Mouse (Mus musculus) common myeloid progenitor, adult 5-6 weeks (primary cell): ENCODE measurements around the gene Susd6. TPM values are rescaled to one million over a fixed set of nuclear protein-coding genes. Genes with fewer than 3 reads are reported as not detected.
A peak's percentile ranks its signal among the peaks of the same experiment; 100 is the strongest.
"Not testable (repeated sequence)": the region's sequence is repeated elsewhere in the genome, so short reads cannot be mapped to it uniquely, and the experiment has no call there.

Experiments used
- ATAC-seq: replicated peaks from 2 replicates; pipeline ENCODE4 v1.8.0; 2016; ENCODE audit warnings: low read depth, mild to moderate bottlenecking, moderate TSS enrichment, inconsistent platforms; ENCODE audit not compliant: poor library complexity, severe bottlenecking
- total RNA-seq: library from RNA; stranded (forward); fragments of 200-1000, 187-1606 nt; gene quantifications from 2 replicates; pipeline ENCODE4 v1.2.3, GENCODE M21; 2017

The Susd6 gene
- total RNA-seq, 1 experiment from 2014 or later = 22.4 TPM

DNA sequence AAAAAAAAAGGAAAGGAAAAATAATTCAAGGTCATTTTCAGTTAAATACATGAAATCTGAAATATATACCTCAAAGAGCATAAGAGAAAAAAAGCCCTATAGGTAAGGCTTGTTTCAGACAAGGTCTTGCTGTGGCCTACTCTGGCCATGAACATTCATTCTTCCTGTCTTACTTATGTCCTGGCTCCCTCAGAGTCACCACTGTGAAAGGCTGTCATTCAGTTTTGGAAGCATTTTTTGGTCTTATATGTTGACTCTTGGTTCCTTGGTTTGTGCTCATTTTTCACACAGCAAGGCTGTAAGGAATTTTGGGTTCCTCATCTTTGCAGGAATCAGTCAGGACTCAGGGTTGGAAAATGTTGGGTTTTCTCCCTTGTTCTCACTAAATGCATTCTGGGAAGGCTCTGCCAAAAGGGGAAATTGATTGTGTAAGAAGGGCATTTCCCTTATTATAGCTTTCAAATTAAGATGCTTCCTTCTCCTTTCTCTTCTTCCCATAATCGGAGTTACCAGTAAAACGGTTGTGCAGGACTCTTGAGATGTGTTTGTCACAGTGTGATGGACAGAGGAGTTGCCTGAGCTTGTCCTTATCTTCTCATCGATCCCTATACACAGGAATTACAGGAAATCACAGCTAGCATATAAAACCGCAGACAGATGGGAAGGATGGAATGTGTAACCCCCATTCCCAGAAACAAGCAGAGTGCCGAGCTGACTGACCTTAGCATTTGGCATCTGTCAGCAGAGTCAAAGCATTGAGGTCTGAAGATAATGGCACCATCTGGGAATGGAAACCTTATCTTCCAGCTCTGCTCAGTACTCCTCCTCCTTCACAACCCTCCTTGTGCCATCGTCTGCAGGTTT, 21.6 kb downstream of the Susd6 start:
- peak; percentile 21; the same call in 1 of the 2 replicates for ATAC-seq

DNA sequence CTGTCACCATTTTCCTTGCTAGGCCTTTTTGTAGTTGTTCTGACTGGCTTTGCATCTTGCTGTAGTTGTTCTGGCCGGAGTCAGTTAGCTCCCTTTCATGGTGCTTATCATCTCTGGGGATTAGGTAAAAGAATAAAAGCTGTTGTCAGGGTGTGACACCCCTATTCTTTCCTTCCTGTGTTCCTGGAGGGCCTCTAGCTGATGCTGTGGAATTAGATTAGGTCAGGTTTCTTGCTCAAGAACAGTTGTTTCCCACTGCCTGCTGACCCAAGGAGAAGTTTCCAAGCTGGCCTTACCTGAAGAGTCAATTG, 22.2 kb downstream of the Susd6 start:
- no peak for ATAC-seq

DNA sequence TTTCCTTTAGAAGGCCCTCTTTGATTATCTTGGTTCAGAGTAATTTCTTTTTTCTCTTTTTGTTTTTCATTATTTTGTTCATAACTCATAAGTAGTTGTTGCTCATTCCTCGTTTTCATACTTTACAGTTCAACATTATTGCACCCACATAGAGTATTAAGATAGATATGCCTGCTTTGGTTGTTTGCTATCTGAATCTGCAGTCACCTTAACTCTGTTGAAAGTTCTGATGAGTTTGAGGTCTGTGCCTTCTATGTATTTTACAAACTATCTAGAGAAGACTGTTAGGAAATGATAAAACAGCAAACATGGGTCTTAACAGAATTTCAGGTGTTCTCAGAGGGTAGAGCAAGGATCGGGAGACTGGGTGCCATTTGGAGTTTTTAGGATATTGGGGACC, 23.1 kb downstream of the Susd6 start:
- no peak for ATAC-seq

DNA sequence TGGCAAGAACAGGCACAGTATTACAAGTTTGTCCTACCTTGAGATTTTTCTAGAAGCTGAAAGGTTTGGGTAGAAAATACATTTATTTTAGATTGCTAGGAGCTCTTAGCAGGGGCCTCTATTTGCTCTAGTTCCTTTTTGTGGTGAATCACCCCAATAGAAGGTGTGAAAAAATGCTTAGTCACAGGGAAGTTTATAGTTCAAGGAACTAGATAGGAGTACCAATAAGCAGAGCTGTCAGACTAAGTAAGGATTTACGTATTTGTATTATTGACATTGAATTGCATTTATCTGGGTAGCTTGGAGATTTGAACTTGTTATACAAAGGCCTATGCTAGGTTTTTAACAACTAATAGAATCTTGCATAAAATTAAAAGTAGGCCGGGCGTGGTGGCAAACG, 23.6 kb downstream of the Susd6 start:
- peak; percentile 34; the same call in 1 of the 2 replicates for ATAC-seq

DNA sequence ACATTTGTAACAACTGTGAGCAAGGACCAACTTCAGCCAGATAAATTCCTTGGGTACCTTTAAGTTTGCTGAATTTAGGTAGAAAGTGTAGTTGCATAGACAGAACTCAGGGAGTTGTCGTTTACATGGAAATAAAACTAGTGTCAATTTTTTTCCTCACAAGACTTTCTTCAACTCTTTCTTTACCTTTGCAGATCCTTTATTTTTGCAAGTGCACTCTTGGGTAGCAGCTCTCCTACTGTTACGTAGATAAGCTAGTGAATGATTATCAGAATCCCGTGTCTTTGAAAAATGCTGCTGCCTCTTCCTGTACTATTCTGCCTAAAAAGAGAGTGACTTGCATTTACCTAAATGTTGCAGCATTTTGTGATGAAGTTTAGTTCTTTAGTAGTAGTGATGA, 24.2 kb downstream of the Susd6 start:
- ATAC-seq = no peak

DNA sequence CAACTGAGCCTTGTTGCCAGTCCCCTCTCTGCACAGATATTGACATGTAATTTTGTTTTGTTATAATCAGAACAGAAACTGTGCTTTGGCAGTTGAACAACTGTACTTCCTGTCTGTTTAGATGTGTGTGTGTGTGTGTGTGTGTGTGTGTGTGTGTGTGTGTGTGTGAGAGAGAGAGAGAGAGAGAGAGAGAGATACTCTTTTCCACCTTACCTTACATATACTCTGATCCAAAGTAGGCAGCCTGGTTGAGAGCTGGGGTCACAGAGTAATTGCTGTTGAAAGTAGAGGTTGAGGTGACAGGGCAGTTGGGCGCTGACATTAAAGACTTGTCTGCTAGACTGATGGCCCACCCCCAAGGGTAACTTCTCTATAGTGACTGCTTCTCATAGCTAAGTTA, 25.0 kb downstream of the Susd6 start:
- 0 out of 2 replicates have a peak, but pooled peaks have one; percentile 17 for ATAC-seq

DNA sequence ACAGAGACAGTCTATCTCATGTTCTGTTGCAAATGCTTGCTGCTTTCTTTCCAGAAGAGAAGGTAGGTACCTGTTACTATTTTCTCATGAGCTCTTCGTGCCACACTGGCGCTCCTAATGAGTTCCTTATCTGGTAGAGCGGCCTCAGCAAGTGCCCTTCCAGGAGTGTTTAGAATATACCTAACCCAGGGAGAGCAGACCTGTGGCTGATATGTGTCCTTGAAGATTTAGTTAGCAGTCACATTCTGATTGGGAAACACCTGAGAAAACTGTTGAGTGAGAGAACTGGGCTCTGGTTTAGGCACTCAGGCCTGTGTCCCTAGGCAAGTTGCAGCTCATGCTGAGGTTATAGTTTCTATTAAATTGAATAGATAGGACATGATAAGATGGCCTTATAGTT, 25.6 kb downstream of the Susd6 start:
- ATAC-seq = no peak

DNA sequence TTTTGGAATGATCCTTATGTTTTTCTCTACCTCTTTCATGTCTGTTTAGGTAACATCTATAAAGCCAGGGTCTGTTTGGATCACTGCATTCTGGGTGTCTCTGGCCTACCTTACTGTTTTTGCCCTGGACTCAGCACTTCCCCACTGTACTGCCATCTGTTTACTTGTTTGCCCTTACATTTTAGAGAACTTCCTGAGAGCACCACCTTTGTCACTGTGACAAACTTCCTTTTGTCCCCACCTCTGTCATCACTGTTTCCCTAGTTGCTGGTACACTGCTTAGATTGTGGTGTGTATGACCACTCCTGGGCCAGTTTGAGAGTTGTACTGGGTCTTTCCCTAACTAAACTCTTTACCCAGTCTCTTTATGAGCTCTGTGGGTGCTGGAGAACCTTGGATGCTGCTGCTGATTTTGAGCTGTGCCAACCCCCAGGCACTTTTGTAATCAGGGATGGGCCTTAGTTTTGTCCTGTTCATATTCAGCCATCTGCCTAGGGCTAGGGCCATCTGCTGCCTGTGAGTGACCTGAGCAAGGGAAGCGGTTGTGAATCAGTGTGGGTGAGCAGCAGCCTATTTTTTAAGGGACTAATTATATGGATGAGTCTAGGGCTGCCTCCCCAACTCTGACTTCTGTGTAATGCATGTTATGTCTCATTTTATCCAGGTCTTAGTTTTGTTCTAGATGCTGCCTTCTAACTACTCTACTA, 26.2 kb downstream of the Susd6 start:
- peak; percentile 22; the same call in 1 of the 2 replicates for ATAC-seq

DNA sequence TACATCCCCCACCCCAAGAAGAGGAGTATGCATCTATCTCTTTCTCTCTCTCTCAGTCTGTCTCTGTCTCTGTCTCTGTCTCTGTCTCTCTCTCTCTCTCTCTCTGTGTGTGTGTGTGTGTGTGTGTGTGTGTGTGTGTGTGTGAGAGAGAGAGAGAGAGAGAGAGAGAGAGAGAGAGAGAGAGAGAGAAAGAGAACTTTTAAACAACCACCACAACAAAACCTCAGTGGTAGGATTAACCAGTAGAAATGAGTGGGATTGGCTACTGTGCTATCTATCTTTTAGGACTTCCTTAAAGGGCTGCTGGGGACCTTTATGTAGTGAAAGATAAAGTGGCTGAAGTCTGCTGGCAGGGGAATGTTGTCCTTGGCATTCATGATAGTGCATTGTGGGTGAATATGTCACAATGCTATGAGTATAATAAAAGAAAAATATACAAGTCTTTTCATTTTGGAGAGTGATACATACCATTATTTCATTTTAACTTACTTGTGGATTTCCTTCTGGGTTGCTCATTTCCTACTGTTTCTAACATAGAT, 27.5 kb downstream of the Susd6 start:
- ATAC-seq = peak; percentile 77

DNA sequence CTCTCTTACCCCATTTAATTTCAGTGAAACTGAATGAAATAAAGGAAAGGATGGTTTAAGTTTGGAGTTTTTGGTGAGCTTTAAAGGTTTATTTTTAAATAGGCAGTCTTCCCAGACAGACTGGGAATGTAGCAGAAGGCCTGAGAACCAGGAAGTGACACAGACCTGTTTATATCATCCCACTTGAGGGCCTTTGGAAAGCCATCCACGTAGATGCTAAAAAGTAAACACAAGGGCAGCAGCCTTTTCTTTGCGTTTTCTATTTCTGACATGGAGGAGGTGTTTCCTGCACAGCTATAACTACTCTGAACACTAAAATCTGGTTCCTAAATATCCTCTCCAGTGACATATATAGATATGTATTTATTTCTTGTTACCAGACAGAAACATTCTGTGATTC, 28.7 kb downstream of the Susd6 start:
- not testable (repeated sequence) for ATAC-seq

DNA sequence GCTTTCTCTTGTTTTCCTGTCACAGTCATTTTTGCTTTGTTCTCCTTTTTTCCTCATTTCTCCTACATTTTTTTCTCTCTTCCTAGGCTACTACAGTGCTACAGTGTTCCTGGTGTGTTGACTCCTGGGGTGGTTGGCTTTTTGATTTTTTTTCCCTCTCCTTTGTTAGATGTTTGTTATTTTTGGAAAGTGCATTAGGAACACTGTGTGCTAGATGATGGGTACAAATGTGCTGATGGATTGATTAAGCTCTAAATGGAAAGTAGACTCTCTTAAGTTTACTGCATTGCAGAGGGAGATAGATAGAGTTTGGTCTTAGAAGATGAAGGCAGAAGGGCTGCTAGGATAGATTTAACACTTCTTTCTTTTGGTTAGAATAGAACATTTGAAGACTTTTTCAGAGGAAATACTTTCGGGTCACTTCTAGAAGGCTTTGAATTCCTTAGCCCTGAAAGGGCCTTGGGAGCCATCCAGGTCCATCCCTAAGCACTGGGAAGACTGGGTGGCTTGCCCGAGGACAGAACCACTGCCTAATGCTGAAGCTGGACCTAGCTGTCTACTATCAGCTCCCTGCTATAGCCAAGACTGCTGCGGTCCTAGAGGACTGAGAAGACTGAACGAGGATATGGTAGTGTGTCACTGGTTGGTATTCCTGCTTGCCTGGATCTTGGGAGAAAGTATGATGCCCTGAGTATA, 31.1 kb downstream of the Susd6 start:
- ATAC-seq = no peak

DNA sequence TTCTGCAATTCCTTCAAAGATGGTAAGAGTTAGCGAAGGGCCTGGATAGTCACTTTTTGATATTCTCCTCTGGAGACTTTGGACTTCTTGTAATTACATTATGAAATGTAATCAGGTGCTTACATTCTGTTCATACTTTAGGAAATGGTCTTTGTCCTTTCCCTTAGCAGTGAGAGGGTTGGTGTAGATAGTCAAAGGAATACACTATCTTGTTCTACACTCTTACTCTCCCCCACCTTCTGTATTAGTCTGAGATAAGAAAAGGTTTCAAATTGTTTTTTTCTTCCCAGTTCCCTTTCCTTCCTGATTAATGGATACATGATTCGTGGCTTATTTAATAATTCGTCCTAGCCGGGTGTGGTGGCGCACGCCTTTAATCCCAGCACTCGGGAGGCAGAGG, 32.2 kb downstream of the Susd6 start:
- ATAC-seq = no peak

DNA sequence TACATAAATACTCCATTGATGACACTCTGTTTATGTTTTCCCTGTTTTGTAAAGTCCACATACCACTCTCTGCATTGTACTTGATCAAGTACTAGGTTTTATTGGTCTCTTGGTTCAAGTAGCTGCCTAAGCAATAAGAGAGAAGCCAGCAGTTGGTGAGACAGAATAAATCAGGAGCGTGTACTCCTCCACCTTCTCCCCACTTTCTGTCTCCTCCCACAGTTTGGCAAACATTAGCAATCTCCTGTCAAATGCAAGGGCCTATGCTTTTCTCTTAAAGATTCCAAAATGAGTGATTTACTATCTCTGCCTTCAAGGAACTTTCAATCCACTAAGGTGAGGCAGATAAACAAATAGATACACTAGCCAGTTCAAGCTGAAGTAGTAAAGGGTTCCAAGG, 33.9 kb downstream of the Susd6 start:
- no peak for ATAC-seq

DNA sequence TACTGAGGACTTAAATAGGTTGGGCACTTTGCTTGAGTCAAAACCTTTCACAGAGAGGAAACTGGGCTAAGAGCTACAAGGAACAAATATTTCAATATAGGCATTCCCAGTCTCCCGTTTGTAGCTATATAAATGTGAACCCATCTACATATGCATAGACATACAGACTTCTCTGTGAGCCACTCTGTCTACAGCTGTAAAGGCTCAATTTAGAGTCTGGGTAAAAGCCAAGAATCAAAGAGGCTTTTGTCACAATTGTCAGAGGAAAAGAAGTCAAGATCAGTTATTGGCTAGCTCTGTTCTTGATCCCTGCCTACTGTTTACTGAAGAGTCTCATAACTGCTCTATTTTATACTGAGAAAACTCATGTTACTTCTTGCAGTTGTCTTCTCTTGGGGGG, 36.1 kb downstream of the Susd6 start:
- no peak for ATAC-seq

DNA sequence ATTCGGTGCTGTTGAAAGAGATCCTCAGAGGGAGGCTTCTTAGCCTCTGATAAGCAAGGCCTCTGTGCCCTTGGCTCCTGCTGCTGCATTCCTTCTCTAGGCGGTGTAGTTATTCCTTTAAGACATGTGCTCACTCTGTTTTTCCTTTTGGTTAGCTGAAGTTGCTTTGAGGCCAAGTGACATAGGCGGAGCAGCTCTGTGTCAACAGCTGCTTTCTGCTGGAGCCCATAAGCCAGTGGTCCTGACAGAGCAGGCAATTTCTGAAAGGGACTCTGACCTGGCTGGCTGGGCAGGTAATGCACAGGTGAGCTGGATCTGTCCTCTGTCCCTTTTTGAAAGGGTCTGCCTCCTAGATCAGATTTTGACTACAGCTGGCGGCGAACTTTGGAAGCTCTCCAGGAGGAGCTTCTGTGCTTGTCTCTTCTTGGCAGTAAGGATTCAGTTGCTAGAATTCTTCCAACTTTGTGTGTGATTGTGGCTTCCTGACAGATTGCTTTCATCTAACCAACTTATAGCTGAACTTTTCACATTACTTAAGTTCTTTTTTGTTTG, 37.2 kb downstream of the Susd6 start:
- ATAC-seq = no peak

DNA sequence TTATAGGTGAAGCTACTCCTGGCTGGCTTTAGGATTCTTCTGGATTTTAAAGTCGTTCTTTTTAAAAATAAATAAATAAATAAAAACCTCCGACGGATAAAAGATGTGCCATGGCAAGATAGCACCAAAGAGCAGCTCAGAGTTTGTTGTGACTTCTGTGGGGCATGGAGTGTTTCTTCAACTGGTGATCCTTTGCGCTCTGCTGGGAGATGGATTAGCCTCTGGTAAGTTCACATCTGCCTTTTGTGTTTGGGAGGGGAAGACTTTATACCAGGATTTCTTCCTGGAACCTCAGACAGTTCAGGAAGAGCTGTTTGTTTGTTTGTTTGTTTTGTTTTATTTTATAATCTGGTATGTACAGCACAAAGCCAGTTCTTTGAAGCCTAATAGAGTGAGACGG, 37.7 kb downstream of the Susd6 start:
- ATAC-seq = no peak

DNA sequence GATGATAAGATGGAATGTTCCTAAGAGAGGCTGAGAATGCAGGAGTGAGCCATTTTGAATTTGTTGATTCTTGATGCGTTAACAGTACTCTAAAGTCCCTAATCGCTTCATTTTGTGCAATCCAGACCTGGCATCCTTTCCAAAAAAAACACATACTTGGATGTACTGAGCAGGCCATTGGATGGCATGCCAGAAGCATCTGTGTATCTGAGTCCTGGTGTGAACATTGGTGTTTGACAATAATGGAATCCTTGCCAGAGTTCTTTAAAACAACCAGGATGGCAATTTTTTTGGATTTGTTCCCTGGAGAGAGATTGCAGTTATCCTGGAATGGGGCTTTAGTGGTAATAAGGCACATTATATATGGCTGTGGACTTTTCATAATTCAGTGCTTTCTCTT, 38.6 kb downstream of the Susd6 start:
- no peak for ATAC-seq

DNA sequence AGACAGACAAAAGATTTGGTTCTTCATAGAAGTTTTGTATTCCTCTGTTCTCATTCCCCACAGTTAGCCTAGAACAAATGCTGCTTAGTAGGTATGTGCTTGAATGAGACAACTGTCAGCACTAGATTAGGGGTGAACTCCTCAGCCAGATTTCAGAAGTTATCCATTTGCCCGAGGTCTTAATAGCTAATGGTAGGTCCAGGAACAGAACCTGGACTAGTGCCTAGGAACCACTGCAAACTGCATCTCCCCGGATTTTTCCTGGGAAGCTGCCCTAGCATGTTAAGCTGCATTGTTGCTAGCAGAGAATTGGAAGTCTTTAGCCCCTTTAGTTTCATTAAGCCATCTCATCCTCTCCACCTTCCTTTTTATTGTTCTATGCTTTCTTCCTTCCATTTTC, 39.9 kb downstream of the Susd6 start:
- ATAC-seq = no peak

DNA sequence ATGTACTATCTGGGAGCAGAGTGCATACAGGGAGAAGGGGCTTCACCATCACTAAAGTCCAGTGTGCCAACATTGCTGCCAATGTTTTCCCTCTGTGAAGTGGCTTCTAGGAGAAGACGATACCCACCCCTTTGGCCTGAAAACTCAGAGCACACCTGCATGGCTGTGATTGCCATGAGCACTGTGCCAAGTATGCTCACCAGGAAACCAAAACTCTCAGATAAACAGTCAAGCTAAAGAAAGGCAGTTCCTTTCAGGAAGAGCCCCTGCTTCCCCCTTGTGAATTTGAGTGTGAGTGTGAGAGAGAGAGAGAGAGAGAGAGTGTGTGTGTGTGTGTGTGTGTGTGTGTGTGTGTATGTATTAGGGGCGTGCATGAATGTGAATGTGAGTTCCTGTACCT, 40.5 kb downstream of the Susd6 start:
- ATAC-seq = peak; percentile 22; the same call in 1 of the 2 replicates

DNA sequence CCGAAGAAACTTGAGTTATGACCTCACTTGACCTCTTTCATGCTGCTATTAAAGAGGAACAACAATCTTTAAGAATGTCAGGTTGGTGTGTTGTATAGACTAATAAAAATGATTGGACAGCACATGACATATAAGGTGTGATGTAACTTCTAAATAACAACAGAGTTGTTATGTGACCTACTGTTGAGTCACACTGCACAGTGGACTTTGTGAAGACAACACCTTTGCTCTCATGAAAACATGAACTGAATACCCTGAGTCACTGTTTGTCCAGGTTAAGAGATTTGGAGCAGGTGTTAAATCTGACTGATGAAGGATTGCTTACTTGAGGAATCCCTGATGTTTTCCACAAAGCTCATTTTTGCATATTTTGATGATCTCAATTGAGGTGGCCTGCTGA, 42.0 kb downstream of the Susd6 start:
- ATAC-seq = no peak
